Mouse (Mus musculus) intestine, embryonic 15.5 days (tissue): ENCODE results near the gene Ncln. TPM values are rescaled to one million over a fixed set of nuclear protein-coding genes. Genes with fewer than 3 reads are reported as not detected.
A peak's percentile ranks its signal among the peaks of the same experiment; 100 is the strongest.

Experiments used
- ATAC-seq: fragments of 200-750 bp; cut with Nextera tagmentation; 2 replicates; pipeline ENCODE4 v1.8.0; 2017; ENCODE audit warnings: moderate TSS enrichment, moderate library complexity
- H3K27ac ChIP-seq: fragments of 300-500 bp; sonication (generic); 2 replicates; pipeline ENCODE4 v1.5.1; 2015; ENCODE audit warnings: mild to moderate bottlenecking, inconsistent platforms
- H3K27me3 ChIP-seq: fragments of 300-500 bp; sonication (generic); replicated peaks from 2 replicates; pipeline ENCODE4 v1.6.1; 2015; ENCODE audit warnings: inconsistent platforms
- H3K36me3 ChIP-seq: fragments of 300-500 bp; sonication (generic); 2 replicates; pipeline ENCODE4 v1.6.1; 2015; ENCODE audit warnings: inconsistent platforms
- H3K4me1 ChIP-seq: fragments of 300-500 bp; sonication (generic); replicated peaks from 2 replicates; pipeline ENCODE4 v1.6.1; 2015; ENCODE audit warnings: inconsistent platforms
- H3K4me2 ChIP-seq: fragments of 300-500 bp; sonication (generic); replicated peaks from 2 replicates; pipeline ENCODE4 v1.6.1; 2015; ENCODE audit warnings: mild to moderate bottlenecking, inconsistent platforms
- H3K4me3 ChIP-seq: fragments of 300-500 bp; sonication (generic); replicated peaks from 2 replicates; pipeline ENCODE4 v1.5.1; 2015; ENCODE audit warnings: inconsistent platforms
- H3K9ac ChIP-seq: fragments of 300-500 bp; sonication (generic); 2 replicates; pipeline ENCODE4 v1.6.1; 2015; ENCODE audit warnings: inconsistent platforms
- H3K9me3 ChIP-seq: fragments of 300-500 bp; sonication (generic); 2 replicates; pipeline ENCODE4 v1.6.1; 2016; ENCODE audit warnings: inconsistent platforms
- WGBS: fragments of 180-500 bp; shearing (Covaris S2); methylation state at CpG from one replicate; pipeline ENCODE4 v1.1.7; 2015; 5-methylcytosine and 5-hydroxymethylcytosine counted together
- polyA plus RNA-seq: library from polyadenylated mRNA; unstranded; fragments of >200 nt; fragmentation: Nextera tagmentation; extraction: Ambion mirVana; gene quantifications from 2 replicates; pipeline ENCODE4 v1.2.1, GENCODE M21; 2015

Ncln gene
- polyA plus RNA-seq, 1 experiment from 2014 or later, result 98.5 TPM

DNA sequence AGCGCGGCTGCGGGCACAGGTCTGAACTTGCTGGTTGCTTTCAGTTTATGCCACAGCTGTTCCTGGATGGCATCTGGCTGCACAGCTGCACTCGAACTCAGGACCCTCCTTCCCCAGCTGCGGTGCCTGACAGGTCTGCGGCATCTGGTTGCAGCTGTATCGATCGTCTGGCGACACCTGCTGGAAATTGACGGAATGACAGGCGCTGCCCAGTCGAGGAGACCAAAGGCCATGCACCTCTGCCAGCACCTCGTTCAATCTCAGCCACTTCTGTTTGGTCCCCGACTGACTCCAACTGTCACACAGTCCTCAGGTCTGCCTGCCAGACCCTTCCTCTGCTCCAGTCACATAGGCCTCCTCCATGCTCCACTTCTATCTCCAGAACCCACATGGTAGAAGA is 30.6 kb upstream of the Ncln start:
- Histone ChIP-seq H3K4me2 (no peak overlapping the region), H3K27me3 (no peaks in the 10 kb centered on the region), H3K4me1 (peaks cover 13% of the 10 kb centered on the region), H3K4me3 (no peak overlapping the region), H3K36me3 (peaks cover 26% of the 10 kb centered on the region), H3K9me3 (no peaks in the 10 kb centered on the region), H3K27ac (no peak overlapping the region), H3K9ac (no peak overlapping the region)
- ATAC-seq, result 0 out of 2 replicates have a peak, but pooled peaks have one; percentile 35
- 11% methylated on average over 14 of the region's 14 CpGs for WGBS

DNA sequence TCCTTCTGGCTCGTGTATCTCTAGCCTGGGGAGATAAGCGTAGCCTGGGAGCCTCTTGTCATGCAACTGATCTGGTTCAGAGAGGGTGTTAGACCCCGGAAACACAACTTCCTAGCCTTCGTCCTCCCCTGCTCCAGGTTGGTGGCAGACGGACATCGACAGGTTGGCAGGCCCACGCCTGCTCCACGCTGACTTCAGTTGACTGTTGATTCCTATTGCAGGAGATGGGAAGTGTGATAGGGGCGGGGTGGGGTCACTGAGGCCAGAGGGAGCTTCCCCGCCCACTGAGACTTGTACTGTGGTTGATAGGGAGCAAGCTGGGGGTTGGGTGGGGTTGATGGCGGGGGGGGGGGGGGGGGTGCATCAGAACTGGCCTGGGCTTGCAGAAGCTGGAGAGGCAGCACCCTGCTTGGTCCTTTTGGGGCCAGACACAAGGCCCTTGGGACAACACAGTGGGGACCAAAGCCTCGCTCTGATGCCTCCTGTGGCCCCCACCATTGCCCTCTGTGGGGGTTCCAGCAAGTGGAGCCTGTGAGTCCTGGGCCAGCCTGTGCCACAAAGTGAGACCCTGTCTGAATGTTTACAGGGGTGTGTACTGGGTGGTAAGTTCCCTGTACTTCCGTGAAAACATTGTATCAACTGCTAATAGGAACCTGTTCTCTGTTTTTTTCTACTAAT is 29.0 kb upstream of the Ncln start:
- Histone ChIP-seq H3K4me2 (no peak overlapping the region), H3K9ac (no peak overlapping the region), H3K27ac (no peak overlapping the region), H3K36me3 (peaks cover 13% of the 10 kb centered on the region), H3K9me3 (no peaks in the 10 kb centered on the region), H3K4me3 (no peak overlapping the region), H3K27me3 (no peaks in the 10 kb centered on the region), H3K4me1 (peaks cover 13% of the 10 kb centered on the region)
- WGBS, result 50% methylated on average over 13 of the region's 13 CpGs
- no peak for ATAC-seq

DNA sequence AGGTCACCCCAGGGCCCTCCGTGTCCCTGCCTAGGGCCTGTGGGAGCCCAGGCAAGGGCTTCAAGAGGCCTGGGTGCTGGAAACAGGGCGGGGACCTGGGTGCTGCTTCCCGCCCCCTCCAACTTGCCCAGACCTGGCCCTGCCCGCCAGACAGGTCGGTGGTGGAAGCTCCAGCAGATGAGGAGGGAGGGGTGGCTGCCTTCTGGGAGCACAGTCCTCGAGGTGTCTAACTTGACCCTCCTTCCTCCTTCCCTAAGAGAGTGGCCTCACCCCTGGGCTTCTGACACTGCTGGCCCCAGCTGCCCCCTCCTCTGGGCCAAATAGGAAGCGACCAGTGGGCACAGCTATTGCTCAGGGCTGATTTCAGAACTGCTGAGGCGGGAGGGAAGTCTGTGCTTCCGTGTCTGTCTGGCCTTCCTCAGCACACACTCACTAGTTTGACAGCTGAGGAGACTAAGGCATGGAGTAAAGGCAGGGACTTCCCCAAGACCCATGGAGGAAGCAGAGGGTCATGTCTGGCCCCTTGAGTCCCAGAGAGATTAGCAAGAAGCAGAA is 27.9 kb upstream of the Ncln start, which contains the start of gene Gna15:
TSS of gene Gna15 (minus strand) at position 175 of the 555 bp plus-strand sequence.
- Histone ChIP-seq H3K4me1 (peaks cover 18% of the 10 kb centered on the region), H3K27me3 (no peaks in the 10 kb centered on the region), H3K4me2 (peak within 1 kb of the TSS; percentile 30), H3K9me3 (no peaks in the 10 kb centered on the region), H3K9ac (no peak within 1 kb of the TSS), H3K36me3 (peaks cover 5% of the 10 kb centered on the region), H3K4me3 (no peak within 1 kb of the TSS), H3K27ac (peak within 1 kb of the TSS; percentile 27; the same call in 1 of the 2 replicates)
- 16% methylated on average over 9 of the region's 9 CpGs for WGBS
- peak; percentile 42 for ATAC-seq

DNA sequence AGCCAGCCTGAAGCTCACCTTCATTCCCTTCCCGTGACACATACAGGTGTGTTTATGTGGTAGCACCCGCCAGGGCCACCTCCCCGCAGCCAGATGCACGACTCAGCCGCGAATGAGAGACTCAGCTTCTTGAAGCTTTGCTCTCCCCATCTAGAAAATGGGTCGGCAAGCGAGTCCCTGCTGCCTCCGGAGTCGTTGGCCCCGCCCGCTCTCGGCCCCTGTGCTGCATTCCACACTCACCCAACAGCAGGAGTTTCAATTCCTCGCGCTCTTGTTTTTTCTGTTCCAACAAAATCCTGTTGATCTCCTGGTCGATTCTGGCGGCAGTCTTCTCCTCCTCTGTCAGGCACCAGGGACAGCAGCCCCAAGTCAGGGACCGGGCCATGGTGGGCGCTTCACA is 27.4 kb upstream of the Ncln start:
- no peaks in the 10 kb centered on the region for H3K36me3 ChIP-seq
- 16% methylated on average over 19 of the region's 19 CpGs for WGBS
- H3K4me1 ChIP-seq, result peaks cover 18% of the 10 kb centered on the region
- H3K4me2 ChIP-seq, result peak overlapping the region; percentile 30
- no peaks in the 10 kb centered on the region for H3K27me3 ChIP-seq
- H3K4me3 ChIP-seq, result no peak overlapping the region
- H3K27ac ChIP-seq, result peak overlapping the region; percentile 27; the same call in 1 of the 2 replicates
- H3K9ac ChIP-seq, result no peak overlapping the region
- ATAC-seq, result no peak
- no peaks in the 10 kb centered on the region for H3K9me3 ChIP-seq

DNA sequence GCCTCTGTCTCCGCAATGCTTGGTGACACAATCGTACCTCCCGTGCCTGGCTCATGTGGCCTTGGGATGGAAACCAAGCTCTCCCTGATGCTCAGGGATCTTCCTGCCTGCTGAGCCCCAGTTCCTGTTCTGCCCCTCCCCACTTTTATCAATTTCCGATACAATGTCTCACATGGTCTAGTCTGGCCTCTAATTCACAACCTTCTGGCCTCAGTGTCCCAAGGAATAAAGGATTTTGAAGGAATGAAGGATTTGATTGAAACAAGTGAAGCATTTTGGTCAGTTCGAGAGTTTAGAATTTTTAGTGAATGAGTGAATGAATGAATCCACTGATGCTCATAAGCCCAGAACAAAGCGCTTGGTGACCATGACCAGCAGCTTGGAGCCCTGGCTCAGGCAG is 26.9 kb upstream of the Ncln start:
- ATAC-seq, result no peak
- H3K9ac ChIP-seq, result no peak overlapping the region
- H3K27me3 ChIP-seq, result no peaks in the 10 kb centered on the region
- 77% methylated on average over 6 of the region's 6 CpGs for WGBS
- H3K9me3 ChIP-seq, result no peaks in the 10 kb centered on the region
- H3K4me3 ChIP-seq, result no peak overlapping the region
- H3K27ac ChIP-seq, result no peak overlapping the region
- H3K4me1 ChIP-seq, result peaks cover 18% of the 10 kb centered on the region
- peak overlapping the region; percentile 30 for H3K4me2 ChIP-seq
- no peaks in the 10 kb centered on the region for H3K36me3 ChIP-seq

DNA sequence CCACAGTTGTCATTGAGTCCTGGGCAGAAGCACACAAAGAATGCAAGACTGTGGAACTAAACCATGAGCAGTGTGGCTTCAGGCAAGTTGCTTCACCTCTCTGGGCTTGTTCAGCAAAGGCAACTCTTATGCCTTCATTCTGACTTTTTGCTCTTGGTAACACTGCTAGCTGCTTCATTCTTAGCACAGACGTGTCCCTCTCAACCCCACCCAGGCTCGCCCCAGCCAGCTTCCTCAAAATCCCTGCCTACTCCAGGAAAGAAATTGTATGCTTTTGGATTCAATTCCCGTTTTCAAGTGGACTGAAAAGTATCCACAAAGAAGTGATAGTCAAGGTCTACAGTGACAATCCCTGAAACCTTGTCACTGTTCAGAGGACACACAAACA is 23.8 kb upstream of the Ncln start:
- no peak overlapping the region for H3K9ac ChIP-seq
- no peaks in the 10 kb centered on the region for H3K9me3 ChIP-seq
- no peaks in the 10 kb centered on the region for H3K27me3 ChIP-seq
- H3K4me2 ChIP-seq, result no peak overlapping the region
- ATAC-seq, result no peak
- 68% methylated on average over 3 of the region's 3 CpGs for WGBS
- H3K4me3 ChIP-seq, result no peak overlapping the region
- peaks cover 14% of the 10 kb centered on the region for H3K4me1 ChIP-seq
- no peak overlapping the region for H3K27ac ChIP-seq
- H3K36me3 ChIP-seq, result no peaks in the 10 kb centered on the region

DNA sequence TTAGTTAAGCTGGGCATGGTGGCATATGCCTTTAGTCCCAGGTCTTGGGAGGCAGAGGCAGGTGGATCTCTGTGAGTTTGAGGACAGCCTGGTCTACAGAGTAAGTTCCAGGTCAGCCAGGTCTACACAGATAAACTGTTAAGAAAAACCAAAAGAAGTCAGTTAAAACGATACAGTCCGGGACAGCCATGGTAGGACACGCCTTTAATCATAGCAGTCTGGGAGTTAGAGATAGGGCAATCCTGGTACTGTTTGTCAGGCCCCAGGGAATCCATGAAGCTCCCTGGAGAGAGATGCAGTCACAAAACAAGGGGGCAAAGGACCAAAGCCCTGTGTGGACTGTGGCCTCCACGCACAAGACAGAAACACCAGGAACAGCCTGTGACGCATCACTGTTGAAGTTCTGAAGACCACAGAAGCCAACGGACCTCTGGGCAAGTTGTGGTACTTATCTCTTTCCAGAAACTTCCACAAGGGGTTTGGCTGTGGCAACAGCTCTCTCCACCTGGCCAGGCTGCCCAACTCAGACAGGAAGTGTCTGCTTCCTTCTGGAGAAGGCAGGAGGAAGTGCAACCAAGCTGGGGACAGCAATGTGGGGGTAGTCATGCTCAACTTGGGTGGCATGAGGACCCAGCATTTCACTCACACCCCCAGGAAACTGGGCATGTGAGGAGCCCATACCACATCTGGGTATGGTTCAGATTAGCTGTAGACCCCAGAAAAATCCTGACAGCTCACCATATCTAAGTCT is 23.2 kb upstream of the Ncln start:
- no peaks in the 10 kb centered on the region for H3K27me3 ChIP-seq
- no peak overlapping the region for H3K9ac ChIP-seq
- WGBS, result 78% methylated on average over 6 of the region's 6 CpGs
- H3K36me3 ChIP-seq, result no peaks in the 10 kb centered on the region
- no peaks in the 10 kb centered on the region for H3K9me3 ChIP-seq
- ATAC-seq, result no peak
- H3K4me1 ChIP-seq, result peaks cover 10% of the 10 kb centered on the region
- no peak overlapping the region for H3K4me3 ChIP-seq
- H3K27ac ChIP-seq, result no peak overlapping the region
- H3K4me2 ChIP-seq, result no peak overlapping the region

DNA sequence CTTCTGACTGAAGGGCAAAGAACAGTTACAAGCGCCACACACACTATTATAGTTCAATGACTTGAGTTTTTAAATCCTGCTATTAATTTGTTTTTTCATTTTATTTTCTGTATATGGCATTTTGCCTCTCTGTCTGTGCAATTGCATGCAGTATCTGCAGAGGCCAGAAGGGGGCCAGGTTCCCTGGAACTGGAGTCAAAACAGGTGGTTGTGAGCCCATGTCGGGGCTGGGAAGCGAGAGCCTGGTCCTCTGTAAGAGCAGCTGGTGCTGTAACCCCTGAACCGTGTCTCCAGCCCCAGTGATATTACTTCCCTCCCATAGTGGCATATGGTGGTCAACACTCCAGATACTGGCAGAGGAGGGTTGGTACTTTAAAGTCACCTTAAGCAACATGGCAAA is 22.4 kb upstream of the Ncln start:
- Histone ChIP-seq H3K27ac (no peak overlapping the region), H3K4me3 (no peak overlapping the region), H3K27me3 (no peaks in the 10 kb centered on the region), H3K4me2 (no peak overlapping the region), H3K4me1 (peaks cover 5% of the 10 kb centered on the region; the same call in 1 of the 2 replicates), H3K9ac (no peak overlapping the region), H3K36me3 (no peaks in the 10 kb centered on the region), H3K9me3 (no peaks in the 10 kb centered on the region)
- ATAC-seq, result peak; percentile 69
- WGBS, result 17% methylated on average over 4 of the region's 4 CpGs

DNA sequence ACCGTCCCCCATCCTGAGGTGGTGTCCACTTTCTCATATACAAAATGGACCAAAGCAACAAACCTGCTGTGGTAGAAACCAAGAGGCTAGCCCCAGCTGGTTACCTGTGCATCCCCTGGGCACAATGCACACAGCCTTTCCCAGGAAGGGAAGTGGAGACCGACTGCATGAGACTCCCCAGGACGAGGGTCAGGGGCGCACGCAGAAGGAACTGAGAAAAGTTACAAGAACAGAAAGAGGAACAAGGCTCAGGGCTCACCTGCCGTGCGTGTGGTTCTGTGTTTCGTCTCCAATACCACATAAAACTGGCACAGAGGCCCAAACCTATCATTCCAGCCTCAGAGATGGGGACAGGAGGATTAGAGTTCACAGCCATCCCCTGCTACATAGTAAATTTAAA is 21.0 kb upstream of the Ncln start:
- H3K4me2 ChIP-seq, result no peak overlapping the region
- no peak overlapping the region for H3K27ac ChIP-seq
- H3K4me3 ChIP-seq, result no peak overlapping the region
- no peaks in the 10 kb centered on the region for H3K36me3 ChIP-seq
- H3K27me3 ChIP-seq, result 0 out of 2 replicates have a peak, but pooled peaks cover 3% of the 10 kb centered on the region
- no peak overlapping the region for H3K9ac ChIP-seq
- H3K9me3 ChIP-seq, result no peaks in the 10 kb centered on the region
- 71% methylated on average over 8 of the region's 8 CpGs for WGBS
- H3K4me1 ChIP-seq, result 0 out of 2 replicates have a peak, but pooled peaks cover 5% of the 10 kb centered on the region
- no peak for ATAC-seq

DNA sequence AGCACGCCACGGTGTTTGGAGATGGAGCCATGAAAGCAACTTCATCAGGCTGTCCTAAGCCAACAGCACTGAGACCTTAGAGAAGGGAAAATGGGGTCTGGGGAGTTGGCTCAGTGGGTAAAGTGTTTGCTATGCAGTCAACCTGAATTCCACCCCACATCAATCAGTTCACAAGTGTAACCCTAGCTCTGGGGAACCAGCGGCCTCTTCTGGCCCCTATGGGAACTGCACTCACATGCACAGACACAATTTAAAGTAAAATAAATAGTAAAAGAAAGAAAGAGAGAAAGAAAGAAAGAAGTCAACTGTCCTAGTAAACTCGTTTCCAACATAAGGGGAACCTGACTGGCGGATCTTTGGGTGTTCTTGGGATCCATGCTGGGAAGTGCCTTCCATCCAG is 17.6 kb upstream of the Ncln start:
- Histone ChIP-seq H3K27me3 (0 out of 2 replicates have a peak, but pooled peaks cover 5% of the 10 kb centered on the region), H3K27ac (no peak overlapping the region)
- WGBS, result 85% methylated on average over 5 of the region's 5 CpGs

DNA sequence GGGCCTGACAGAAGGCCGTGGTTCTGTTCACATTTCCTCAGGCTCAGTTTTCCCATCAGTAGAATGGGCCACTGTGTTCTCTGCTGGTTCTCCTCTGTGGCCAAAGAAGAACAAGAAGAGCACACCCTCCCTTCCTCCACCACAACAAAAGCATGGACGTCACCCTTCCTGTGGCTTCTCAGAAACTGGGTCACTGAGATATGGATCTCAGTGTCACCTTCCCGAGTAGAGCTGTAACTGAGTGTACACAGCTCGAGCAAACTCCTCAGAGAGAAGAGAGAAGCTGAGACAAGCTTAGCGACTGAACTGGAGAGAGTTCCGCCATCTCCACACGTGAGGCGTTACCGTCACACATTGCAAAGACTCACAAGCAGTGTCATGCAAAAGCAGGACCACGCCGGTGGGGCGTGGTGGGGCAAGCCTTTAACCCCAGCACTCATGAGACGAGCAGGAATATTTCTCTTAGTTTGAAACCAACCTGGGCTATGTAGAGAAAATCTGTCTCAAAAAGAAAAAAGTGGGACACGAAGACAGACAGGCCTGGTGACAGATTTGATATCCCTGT is 14.1 kb upstream of the Ncln start:
- no peak overlapping the region for H3K9ac ChIP-seq
- no peak overlapping the region for H3K4me2 ChIP-seq
- H3K36me3 ChIP-seq, result no peaks in the 10 kb centered on the region
- 75% methylated on average over 14 of the region's 14 CpGs for WGBS
- no peaks in the 10 kb centered on the region for H3K9me3 ChIP-seq
- H3K4me3 ChIP-seq, result no peak overlapping the region
- H3K4me1 ChIP-seq, result no peaks in the 10 kb centered on the region
- H3K27ac ChIP-seq, result no peak overlapping the region
- H3K27me3 ChIP-seq, result 0 out of 2 replicates have a peak, but pooled peaks cover 5% of the 10 kb centered on the region
- no peak for ATAC-seq

More for the DNA sequence above, 17.6 kb upstream of the Ncln start:
- no peak overlapping the region for H3K9ac ChIP-seq
- no peaks in the 10 kb centered on the region for H3K9me3 ChIP-seq
- H3K36me3 ChIP-seq, result no peaks in the 10 kb centered on the region
- ATAC-seq, result no peak
- no peak overlapping the region for H3K4me2 ChIP-seq
- H3K4me1 ChIP-seq, result no peaks in the 10 kb centered on the region
- H3K4me3 ChIP-seq, result no peak overlapping the region
